Mouse (Mus musculus): ENCODE measurements around the gene Gm34302.

DNA sequence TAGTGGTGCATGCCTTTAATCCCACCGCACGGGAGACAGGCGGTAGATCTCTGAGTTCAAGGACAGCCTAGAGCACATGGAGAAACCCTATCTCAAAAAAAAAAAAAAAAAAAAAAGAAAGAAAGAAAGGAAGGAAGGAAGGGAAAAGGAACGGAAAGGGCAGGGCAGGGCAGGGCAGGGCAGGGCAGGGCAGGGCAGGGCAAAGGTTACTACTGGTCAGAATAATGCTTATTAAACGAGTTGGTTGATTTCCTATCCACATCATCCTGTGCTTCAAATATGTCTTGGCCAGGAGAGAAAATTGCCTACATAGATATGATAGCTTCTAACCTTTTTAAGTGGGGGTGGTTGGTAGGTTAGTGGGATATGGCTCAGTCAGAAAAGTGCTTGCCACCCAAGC is 25.2 kb upstream of the Gm34302 start:
- no peak for TF ChIP-seq CTCF (IDR thresholded peaks at IDR 0.05; ENCODE audit: borderline replicate concordance, insufficient read depth, low read depth, low read length)
- no peak for TF ChIP-seq POLR2A (IDR thresholded peaks at IDR 0.05; ENCODE audit: borderline replicate concordance, insufficient read depth, low read length)
